Mouse (Mus musculus): ENCODE measurements around the gene Prkn.

Gene Prkn

GRCm38 (mm10) chr17:12094016-12094415, 1253.8 kb downstream of the Prkn start:
- DNase-seq (ENCODE audit: low spot score) = no peak

- DNase-seq (ENCODE audit: low spot score) = no peak
Observed at GRCm38 (mm10) chr17:12094827-12095590, 1254.8 kb downstream of the Prkn start.

GRCm38 (mm10) chr17:12099415-12099814, 1259.2 kb downstream of the Prkn start:
- DNase-seq (ENCODE audit: low spot score) = no peak

- DNase-seq (ENCODE audit: low spot score) = no peak
Observed at GRCm38 (mm10) chr17:12102326-12102725, 1262.1 kb downstream of the Prkn start.

GRCm38 (mm10) chr17:12103781-12104180, 1263.6 kb downstream of the Prkn start:
- no peak for DNase-seq (ENCODE audit: low spot score)

- no peak for DNase-seq (ENCODE audit: low spot score)
Observed at GRCm38 (mm10) chr17:12104245-12104644, 1264.1 kb downstream of the Prkn start.

GRCm38 (mm10) chr17:12104690-12105089, 1264.5 kb downstream of the Prkn start:
- no peak for DNase-seq (ENCODE audit: low spot score)

GRCm38 (mm10) chr17:12106255-12106654, 1266.1 kb downstream of the Prkn start:
- no peak for DNase-seq (ENCODE audit: low spot score)
